Mouse (Mus musculus): Measurements from ENCODE around the gene Spen. TPM values are rescaled to one million over a fixed set of nuclear protein-coding genes. Genes with fewer than 3 reads are reported as not detected.

Spen gene
- total and polyA plus RNA-seq, 2 experiments from 2014 or later = 13.0 to 17.4 TPM

GRCm38 (mm10) chr4:141552484-141552883 lies 14.1 kb upstream of the Spen start:
- no peak overlapping the region for H3K4me2 ChIP-seq (ENCODE audit: low read depth, low read length)
- TF ChIP-seq CTCF (IDR thresholded peaks at IDR 0.05; ENCODE audit: low read depth) = no peak
- H3K36me3 ChIP-seq (ENCODE audit: insufficient read depth, low read length) = no peaks in the 10 kb centered on the region
- H3K9ac ChIP-seq (replicated peaks; ENCODE audit: low read length) = no peak overlapping the region
- no peaks in the 10 kb centered on the region for H3K9me3 ChIP-seq (ENCODE audit: low read length)
- H3K27ac ChIP-seq = no peak overlapping the region
- H3K27me3 ChIP-seq (ENCODE audit: insufficient read depth, low read length) = no peaks in the 10 kb centered on the region
- 62% methylated on average over 2 of the region's 2 CpGs for WGBS
- ATAC-seq (no peak), DNase-seq (ENCODE audit: low spot score) (no peak)
- H3K4me3 ChIP-seq (ENCODE audit: low read length) = no peak overlapping the region
- no peaks in the 10 kb centered on the region for H3K4me1 ChIP-seq (ENCODE audit: insufficient read depth, low read length)

GRCm38 (mm10) chr4:141547299-141547698 lies 8.9 kb upstream of the Spen start:
- TF ChIP-seq CTCF (IDR thresholded peaks at IDR 0.05; ENCODE audit: low read depth) = no peak
- Histone ChIP-seq H3K9me3 (ENCODE audit: low read length) (no peaks in the 10 kb centered on the region), H3K4me2 (ENCODE audit: low read depth, low read length) (peak overlapping the region; percentile 98), H3K9ac (replicated peaks; ENCODE audit: low read length) (peak overlapping the region; percentile 96), H3K27me3 (ENCODE audit: insufficient read depth, low read length) (no peaks in the 10 kb centered on the region), H3K4me1 (ENCODE audit: insufficient read depth, low read length) (no peaks in the 10 kb centered on the region), H3K4me3 (ENCODE audit: low read length) (peak overlapping the region; percentile 75), H3K36me3 (ENCODE audit: insufficient read depth, low read length) (no peaks in the 10 kb centered on the region), H3K27ac (peak overlapping the region; percentile 100)
- peak; percentile 23 for DNase-seq (ENCODE audit: low spot score)
- no peak for ATAC-seq
- 12% methylated on average over 9 of the region's 9 CpGs for WGBS

- H3K36me3 ChIP-seq (ENCODE audit: insufficient read depth, low read length) = no peaks in the 10 kb centered on the region
- ATAC-seq (peak; percentile 87), DNase-seq (ENCODE audit: low spot score) (peak; percentile 95)
- no peaks in the 10 kb centered on the region for H3K4me1 ChIP-seq (ENCODE audit: insufficient read depth, low read length)
- peak overlapping the region; percentile 98 for H3K4me2 ChIP-seq (ENCODE audit: low read depth, low read length)
- H3K27ac ChIP-seq = peak overlapping the region; percentile 100
- peak overlapping the region; percentile 96 for H3K9ac ChIP-seq (replicated peaks; ENCODE audit: low read length)
- H3K27me3 ChIP-seq (ENCODE audit: insufficient read depth, low read length) = no peaks in the 10 kb centered on the region
- no peaks in the 10 kb centered on the region for H3K9me3 ChIP-seq (ENCODE audit: low read length)
- TF ChIP-seq CTCF (IDR thresholded peaks at IDR 0.05; ENCODE audit: low read depth) = peak; percentile 10; the same call in 1 of the 2 replicates
- 2% methylated on average over 76 of the region's 98 CpGs for WGBS
- H3K4me3 ChIP-seq (ENCODE audit: low read length) = peak overlapping the region; percentile 75
These were observed 8.2 kb upstream of the Spen start for GRCm38 (mm10) chr4:141546334-141547200.

GRCm38 (mm10) chr4:141545743-141546333 lies 7.4 kb upstream of the Spen start:
- no peaks in the 10 kb centered on the region for H3K9me3 ChIP-seq (ENCODE audit: low read length)
- H3K9ac ChIP-seq (replicated peaks; ENCODE audit: low read length) = peak overlapping the region; percentile 96
- peak overlapping the region; percentile 75 for H3K4me3 ChIP-seq (ENCODE audit: low read length)
- no peaks in the 10 kb centered on the region for H3K27me3 ChIP-seq (ENCODE audit: insufficient read depth, low read length)
- peak; percentile 100 for DNase-seq (ENCODE audit: low spot score)
- no peaks in the 10 kb centered on the region for H3K36me3 ChIP-seq (ENCODE audit: insufficient read depth, low read length)
- WGBS = under 1% methylated on average over 45 of the region's 56 CpGs
- peak overlapping the region; percentile 98 for H3K4me2 ChIP-seq (ENCODE audit: low read depth, low read length)
- TF ChIP-seq CTCF (IDR thresholded peaks at IDR 0.05; ENCODE audit: low read depth) = no peak
- peak; percentile 86 for ATAC-seq
- peak overlapping the region; percentile 100 for H3K27ac ChIP-seq
- no peaks in the 10 kb centered on the region for H3K4me1 ChIP-seq (ENCODE audit: insufficient read depth, low read length)

GRCm38 (mm10) chr4:141545071-141545742 lies 6.8 kb upstream of the Spen start:
- DNase-seq (ENCODE audit: low spot score) = peak; percentile 54
- peak overlapping the region; percentile 100 for H3K27ac ChIP-seq
- under 1% methylated on average over 45 of the region's 45 CpGs for WGBS
- H3K36me3 ChIP-seq (ENCODE audit: insufficient read depth, low read length) = no peaks in the 10 kb centered on the region
- peak; percentile 43 for ATAC-seq
- peak overlapping the region; percentile 75 for H3K4me3 ChIP-seq (ENCODE audit: low read length)
- H3K4me1 ChIP-seq (ENCODE audit: insufficient read depth, low read length) = no peaks in the 10 kb centered on the region
- peak overlapping the region; percentile 98 for H3K4me2 ChIP-seq (ENCODE audit: low read depth, low read length)
- H3K27me3 ChIP-seq (ENCODE audit: insufficient read depth, low read length) = no peaks in the 10 kb centered on the region
- H3K9me3 ChIP-seq (ENCODE audit: low read length) = no peaks in the 10 kb centered on the region
- no peak for TF ChIP-seq CTCF (IDR thresholded peaks at IDR 0.05; ENCODE audit: low read depth)
- peak overlapping the region; percentile 90 for H3K9ac ChIP-seq (replicated peaks; ENCODE audit: low read length)

- Histone ChIP-seq H3K9me3 (ENCODE audit: low read length) (no peaks in the 10 kb centered on the region), H3K4me2 (ENCODE audit: low read depth, low read length) (peak overlapping the region; percentile 98), H3K27ac (peak overlapping the region; percentile 100), H3K36me3 (ENCODE audit: insufficient read depth, low read length) (no peaks in the 10 kb centered on the region), H3K4me1 (ENCODE audit: insufficient read depth, low read length) (no peaks in the 10 kb centered on the region), H3K4me3 (ENCODE audit: low read length) (peak overlapping the region; percentile 75), H3K27me3 (ENCODE audit: insufficient read depth, low read length) (no peaks in the 10 kb centered on the region), H3K9ac (replicated peaks; ENCODE audit: low read length) (peak overlapping the region; percentile 90; the same call in 1 of the 2 replicates)
- DNase-seq (ENCODE audit: low spot score) (no peak), ATAC-seq (no peak)
- no peak for TF ChIP-seq CTCF (IDR thresholded peaks at IDR 0.05; ENCODE audit: low read depth)
- WGBS = 59% methylated on average over 2 of the region's 2 CpGs
These were observed 6.1 kb upstream of the Spen start for GRCm38 (mm10) chr4:141544536-141544935.

Data from hindbrain, postnatal 0 days (tissue).